Mouse (Mus musculus) left cerebral cortex, adult 2 months (tissue): Measurements from ENCODE around the gene Tm4sf4. TPM values are rescaled to one million over a fixed set of nuclear protein-coding genes. Genes with fewer than 3 reads are reported as not detected.

ENCODE experiments used
- DNase-seq, 2 experiments: peaks; one replicate each; pipeline ENCODE4 v3.0.0; 2021 to 2022; ENCODE audit warnings: low spot score in 2 of 2, mixed read lengths in 1 of 2; ENCODE audit errors: extremely low spot score in 1 of 2
- H3K27ac ChIP-seq: fragments of 200-600 bp; 2 replicates; pipeline ENCODE4 v1.8.1; 2022
- H3K4me3 ChIP-seq: fragments of 200-600 bp; 2 replicates; pipeline ENCODE4 v1.8.1; 2022
- CTCF ChIP-seq: fragments of 200-600 bp; IDR thresholded peaks from 2 replicates; pipeline ENCODE4 v1.8.1; 2022; ENCODE audit warnings: antibody characterized with exemption, mild to moderate bottlenecking, moderate library complexity
- intact Hi-C: fragments of 180-260 bp; cut with DNase I; formaldehyde crosslinking; loops from one replicate; pipeline ENCODE4 v1.15.1; 2025
- total RNA-seq, 2 experiments: library from RNA; stranded (reverse); gene quantifications; 2 replicates each; pipeline ENCODE4 v1.2.3; 2021

Gene Tm4sf4
- total RNA-seq, 2 experiments from 2014 or later, result not detected

DNA sequence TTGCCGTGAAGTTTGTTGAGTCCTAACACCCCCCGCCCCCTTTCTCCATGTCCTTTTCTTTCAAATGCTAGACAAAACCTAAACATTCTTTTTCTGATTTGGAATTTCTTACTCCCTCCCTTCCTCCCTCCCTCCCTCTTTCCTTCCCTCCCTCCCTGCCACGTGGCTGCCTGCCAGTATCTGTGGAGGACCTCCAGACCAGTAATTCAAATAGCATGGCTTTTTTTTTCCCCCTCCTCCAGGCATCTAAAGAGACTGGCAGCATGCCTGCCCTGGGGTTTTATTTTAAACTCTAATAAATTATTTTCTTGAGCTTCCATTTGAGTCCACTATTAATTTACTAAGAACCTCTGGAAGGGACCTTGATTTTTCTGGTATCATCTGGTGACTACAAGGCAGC, 20.6 kb downstream of the Tm4sf4 start:
- DNase-seq, result no peak
- no peak overlapping the region for H3K27ac ChIP-seq
- TF ChIP-seq CTCF, result no peak
- intact Hi-C loops, result loop anchor here (10.0 kb wide), 1 partner anchor 1441 kb away; no protein-coding TSS in a partner anchor
- no peak overlapping the region for H3K4me3 ChIP-seq

- Histone ChIP-seq H3K4me3 (no peak overlapping the region), H3K27ac (no peak overlapping the region)
- intact Hi-C loops, result loop anchor here (1.0 to 10.0 kb wide), 2 partner anchors 181 to 1443 kb away; no protein-coding TSS in a partner anchor
- peak; percentile 12; the same call in 1 of the 2 replicates for TF ChIP-seq CTCF
- no peak for DNase-seq
Observed at GRCm38 (mm10) chr3:57447889-57448288, 22.8 kb downstream of the Tm4sf4 start.

DNA sequence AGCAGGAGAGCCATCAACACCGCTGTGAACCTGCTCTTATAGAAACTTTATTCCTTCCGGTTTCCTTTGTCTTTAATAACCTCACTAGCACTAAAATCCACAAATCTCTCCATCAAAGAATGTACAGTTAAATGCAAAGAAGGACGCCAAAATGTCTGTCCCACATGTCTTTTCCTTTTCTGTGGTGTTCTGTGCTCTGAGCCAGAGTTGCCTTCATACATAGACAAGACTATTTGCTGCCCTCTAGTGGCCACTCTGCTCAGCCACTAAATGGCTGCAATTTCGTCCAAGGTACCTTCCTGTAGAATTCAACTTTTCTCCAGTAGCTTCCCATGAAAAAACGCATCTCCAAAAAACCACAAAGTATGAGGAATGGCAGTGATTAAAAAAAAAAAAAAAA, 23.3 kb downstream of the Tm4sf4 start:
- intact Hi-C loops, result loop anchor here (1.0 to 10.0 kb wide), 2 partner anchors 181 to 1444 kb away; no protein-coding TSS in a partner anchor
- DNase-seq, result peak; percentile 69 to 72
- H3K4me3 ChIP-seq, result no peak overlapping the region
- no peak overlapping the region for H3K27ac ChIP-seq
- peak; percentile 88 for TF ChIP-seq CTCF

GRCm38 (mm10) chr3:57458652-57459051, 33.5 kb downstream of the Tm4sf4 start:
- no peak for DNase-seq
- H3K27ac ChIP-seq, result no peak overlapping the region
- intact Hi-C loops, result no loop called here
- H3K4me3 ChIP-seq, result no peak overlapping the region
- TF ChIP-seq CTCF, result no peak

GRCm38 (mm10) chr3:57463302-57463701, 38.2 kb downstream of the Tm4sf4 start:
- intact Hi-C loops, result no loop called here
- H3K27ac ChIP-seq, result no peak overlapping the region
- no peak overlapping the region for H3K4me3 ChIP-seq
- no peak for DNase-seq
- TF ChIP-seq CTCF, result no peak

GRCm38 (mm10) chr3:57466289-57466688, 41.2 kb downstream of the Tm4sf4 start:
- intact Hi-C loops, result loop anchor here (1.0 kb wide), 1 partner anchor 159 kb away; no protein-coding TSS in a partner anchor
- no peak for DNase-seq

GRCm38 (mm10) chr3:57469325-57469724, 44.2 kb downstream of the Tm4sf4 start:
- intact Hi-C loops, result no loop called here
- TF ChIP-seq CTCF, result no peak
- DNase-seq, result no peak
- Histone ChIP-seq H3K4me3 (no peak overlapping the region), H3K27ac (no peak overlapping the region)

More at GRCm38 (mm10) chr3:57466289-57466688, 41.2 kb downstream of the Tm4sf4 start:
- Histone ChIP-seq H3K4me3 (no peak overlapping the region), H3K27ac (no peak overlapping the region)
- TF ChIP-seq CTCF, result peak; percentile 68

- peak overlapping the region; percentile 71 for H3K27ac ChIP-seq
- DNase-seq, result no peak
- H3K4me3 ChIP-seq, result no peak overlapping the region
- peak; percentile 69 for TF ChIP-seq CTCF
- intact Hi-C loops, result loop anchor here (2.0 kb wide), 1 partner anchor 34 kb away; no protein-coding TSS in a partner anchor
Observed at GRCm38 (mm10) chr3:57470326-57470725, 45.2 kb downstream of the Tm4sf4 start.

DNA sequence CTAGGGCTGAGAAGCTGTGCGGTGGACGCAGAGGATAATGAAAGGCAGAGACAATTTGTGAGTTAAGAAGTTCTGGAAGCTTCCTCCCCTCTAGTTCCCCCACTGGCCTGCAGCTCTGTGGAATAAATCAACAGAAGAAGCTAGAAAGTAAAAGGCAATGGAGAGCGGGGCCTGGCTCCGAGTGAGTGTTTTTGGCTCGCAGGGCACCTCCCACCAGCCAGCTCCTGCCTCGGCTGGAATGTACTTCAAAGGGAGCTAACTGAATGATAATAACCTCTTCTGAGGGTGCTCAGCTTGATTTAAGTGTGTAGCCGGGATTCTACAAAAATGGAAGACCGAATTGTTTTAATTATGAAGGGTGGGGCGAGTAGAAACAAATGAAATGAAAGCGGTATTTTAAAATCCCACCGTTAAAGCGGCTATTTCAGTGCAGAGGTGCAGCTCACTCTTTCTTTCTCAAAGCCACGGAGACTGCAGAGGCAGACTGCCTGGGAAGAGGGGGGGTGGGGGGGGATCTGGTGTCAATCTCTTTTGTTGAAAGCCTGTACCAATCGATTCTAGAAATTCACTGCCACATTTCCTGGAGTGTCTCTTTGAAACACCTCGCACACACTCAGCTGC, 46.0 kb downstream of the Tm4sf4 start:
- intact Hi-C loops, result loop anchor here (1.0 to 2.0 kb wide), 3 partner anchors 34 to 154 kb away; partner anchors contain the start of gene Wwtr1
- H3K4me3 ChIP-seq, result peak overlapping the region; percentile 29

DNA sequence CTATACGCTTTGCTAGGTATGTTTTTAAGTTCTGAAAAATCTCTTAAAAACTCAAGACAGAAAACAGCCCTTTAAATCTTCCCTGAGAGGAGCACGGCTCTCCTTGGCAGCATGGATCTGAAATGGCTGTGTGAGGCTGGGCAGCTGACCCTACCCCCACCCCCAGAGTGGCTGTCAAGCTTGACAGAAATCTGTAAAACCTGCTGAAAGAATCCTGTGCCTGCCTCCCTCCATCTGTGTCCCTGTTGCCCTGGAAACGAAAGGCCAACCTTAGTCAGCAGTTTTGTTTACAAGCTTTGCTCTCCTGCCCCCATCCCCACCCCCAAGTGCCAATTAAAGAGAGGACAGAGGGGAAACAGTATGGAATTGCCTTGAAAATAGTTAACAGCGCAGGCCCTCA, 47.3 kb downstream of the Tm4sf4 start:
- Histone ChIP-seq H3K4me3 (no peak overlapping the region), H3K27ac (no peak overlapping the region)
- intact Hi-C loops, result no loop called here
- DNase-seq, result no peak
- TF ChIP-seq CTCF, result no peak

More for the DNA sequence above, 46.0 kb downstream of the Tm4sf4 start:
- DNase-seq, result peak; percentile 20 to 22
- no peak for TF ChIP-seq CTCF
- H3K27ac ChIP-seq, result peak overlapping the region; percentile 71

DNA sequence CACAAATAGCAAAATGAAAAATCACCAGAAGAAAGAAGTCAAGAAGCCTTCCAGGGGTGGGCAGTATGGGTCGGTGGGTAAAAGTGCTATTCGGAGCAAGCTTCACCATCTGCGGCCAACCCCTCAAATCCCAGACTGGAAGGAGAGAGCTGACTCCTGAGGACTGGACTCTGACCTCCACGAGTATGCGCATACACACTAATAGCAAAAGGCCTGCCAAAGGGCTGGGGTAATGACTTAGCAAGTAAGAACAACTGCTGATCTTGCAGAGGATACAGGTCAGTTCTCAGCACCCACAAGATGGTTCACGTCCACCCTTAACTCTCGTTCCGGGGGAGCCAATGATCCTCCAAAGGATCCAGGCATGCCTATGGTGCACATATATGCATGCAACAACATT, 49.3 kb downstream of the Tm4sf4 start:
- no peak for DNase-seq
- no peak overlapping the region for H3K4me3 ChIP-seq
- intact Hi-C loops, result no loop called here
- TF ChIP-seq CTCF, result no peak
- H3K27ac ChIP-seq, result no peak overlapping the region

GRCm38 (mm10) chr3:57480640-57481039, 55.5 kb downstream of the Tm4sf4 start:
- TF ChIP-seq CTCF, result no peak
- Histone ChIP-seq H3K27ac (peak overlapping the region; percentile 11; the same call in 1 of the 2 replicates), H3K4me3 (no peak overlapping the region)
- intact Hi-C loops, result no loop called here
- DNase-seq, result no peak

GRCm38 (mm10) chr3:57481981-57482380, 56.9 kb downstream of the Tm4sf4 start:
- DNase-seq, result no peak
- intact Hi-C loops, result no loop called here
- no peak for TF ChIP-seq CTCF
- Histone ChIP-seq H3K4me3 (no peak overlapping the region), H3K27ac (peak overlapping the region; percentile 32; the same call in 1 of the 2 replicates)
